Mouse (Mus musculus) embryonic facial prominence, embryonic 13.5 days (tissue): ENCODE data around the gene Ccr10. TPM values are rescaled to one million over a fixed set of nuclear protein-coding genes. Genes with fewer than 3 reads are reported as not detected.

Source experiments
- ATAC-seq: fragments of 200-750 bp; cut with Nextera tagmentation; 2 replicates; pipeline ENCODE4 v1.8.0; 2017; ENCODE audit warnings: low read depth; ENCODE audit not compliant: insufficient number of reproducible peaks, insufficient read depth, low FRiP score, low TSS enrichment
- H3K27ac ChIP-seq: fragments of 300-500 bp; sonication (generic); 2 replicates; pipeline ENCODE4 v1.5.1; 2015; ENCODE audit warnings: moderate library complexity, mild to moderate bottlenecking, inconsistent platforms
- H3K27me3 ChIP-seq: fragments of 300-500 bp; sonication (generic); 2 replicates; pipeline ENCODE4 v1.6.1; 2015; ENCODE audit warnings: mild to moderate bottlenecking, inconsistent platforms
- H3K36me3 ChIP-seq: fragments of 300-500 bp; sonication (generic); 2 replicates; pipeline ENCODE4 v1.6.1; 2015; ENCODE audit warnings: mild to moderate bottlenecking, inconsistent platforms
- H3K4me1 ChIP-seq: fragments of 300-500 bp; sonication (generic); 2 replicates; pipeline ENCODE4 v1.6.1; 2015; ENCODE audit warnings: inconsistent platforms
- H3K4me2 ChIP-seq: fragments of 300-500 bp; sonication (generic); 2 replicates; pipeline ENCODE4 v1.6.1; 2015; ENCODE audit warnings: moderate library complexity, mild to moderate bottlenecking, inconsistent platforms
- H3K4me3 ChIP-seq: fragments of 300-500 bp; sonication (generic); 2 replicates; pipeline ENCODE4 v1.5.1; 2015; ENCODE audit warnings: mild to moderate bottlenecking, inconsistent platforms
- H3K9ac ChIP-seq: fragments of 300-500 bp; sonication (generic); 2 replicates; pipeline ENCODE4 v1.6.1; 2015; ENCODE audit warnings: mild to moderate bottlenecking, inconsistent platforms
- H3K9me3 ChIP-seq: fragments of 300-500 bp; sonication (generic); 2 replicates; pipeline ENCODE4 v1.6.1; 2016; ENCODE audit warnings: inconsistent platforms
- WGBS: fragments of 180-500 bp; shearing (Covaris S2); methylation state at CpG from one replicate; pipeline ENCODE4 v1.1.7; 2015; ENCODE audit warnings: mixed read lengths; 5-methylcytosine and 5-hydroxymethylcytosine counted together
- polyA plus RNA-seq: library from polyadenylated mRNA; unstranded; fragments of >200 nt; fragmentation: Nextera tagmentation; extraction: Ambion mirVana; gene quantifications from 2 replicates; pipeline ENCODE4 v1.2.1, GENCODE M21; 2015

The Ccr10 gene
- polyA plus RNA-seq, 1 experiment from 2014 or later, result 0.27 TPM

- under 1% methylated on average over 25 of the region's 25 CpGs for WGBS
- peaks cover 61% of the 10 kb centered on the region for H3K4me1 ChIP-seq
- peak overlapping the region; percentile 35 for H3K4me3 ChIP-seq
- H3K9me3 ChIP-seq, result no peaks in the 10 kb centered on the region
- H3K36me3 ChIP-seq, result no peaks in the 10 kb centered on the region
- H3K27ac ChIP-seq, result no peak overlapping the region
- no peak for ATAC-seq
- H3K27me3 ChIP-seq, result peaks cover 75% of the 10 kb centered on the region
- 0 out of 2 replicates have a peak overlapping the region, but pooled peaks have one; percentile 7 for H3K9ac ChIP-seq
- peak overlapping the region; percentile 57 for H3K4me2 ChIP-seq
Observed at GRCm38 (mm10) chr11:101176117-101176691, 961 bp upstream of the Ccr10 start.

DNA sequence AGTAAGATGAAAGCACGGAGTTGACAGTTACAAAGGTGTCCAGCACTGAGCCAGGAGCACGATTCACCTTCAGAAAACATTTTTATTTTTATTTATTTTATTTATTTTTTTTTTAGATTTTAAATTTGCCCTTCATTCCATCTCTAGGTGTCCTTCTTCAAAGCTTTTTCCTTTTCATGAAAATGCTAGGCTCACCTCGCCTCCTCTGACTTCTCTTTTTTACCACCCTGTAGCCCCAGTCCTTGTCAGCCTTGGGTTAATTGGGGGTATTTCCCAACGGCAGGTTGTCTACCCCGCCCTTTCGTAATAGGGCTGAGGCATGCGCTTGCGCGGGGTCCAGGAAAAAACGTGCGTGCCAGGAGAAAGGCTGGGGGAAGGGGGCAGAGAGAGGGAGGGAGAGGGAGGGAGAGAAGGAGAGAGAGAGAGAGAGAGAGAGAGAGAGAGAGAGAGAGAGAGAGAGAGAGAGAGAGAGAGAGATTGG lies 433 bp upstream of the Ccr10 start:
- Histone ChIP-seq H3K27ac (no peak overlapping the region), H3K36me3 (no peaks in the 10 kb centered on the region), H3K4me2 (peak overlapping the region; percentile 57), H3K4me3 (peak overlapping the region; percentile 35), H3K4me1 (peaks cover 62% of the 10 kb centered on the region), H3K27me3 (peaks cover 75% of the 10 kb centered on the region), H3K9ac (0 out of 2 replicates have a peak overlapping the region, but pooled peaks have one; percentile 7), H3K9me3 (no peaks in the 10 kb centered on the region)
- 7% methylated on average over 11 of the region's 11 CpGs for WGBS
- no peak for ATAC-seq

- ATAC-seq, result no peak
- Histone ChIP-seq H3K27me3 (peaks cover 78% of the 10 kb centered on the region), H3K27ac (no peak overlapping the region), H3K9me3 (no peaks in the 10 kb centered on the region), H3K4me3 (peak overlapping the region; percentile 39), H3K4me2 (peak overlapping the region; percentile 67), H3K4me1 (peaks cover 74% of the 10 kb centered on the region), H3K9ac (peak overlapping the region; percentile 56), H3K36me3 (no peaks in the 10 kb centered on the region)
- WGBS, result 26% methylated on average over 9 of the region's 9 CpGs
Observed at GRCm38 (mm10) chr11:101174389-101174745, 876 bp downstream of the Ccr10 start.

- no peaks in the 10 kb centered on the region for H3K9me3 ChIP-seq
- no peaks in the 10 kb centered on the region for H3K36me3 ChIP-seq
- H3K9ac ChIP-seq, result peak overlapping the region; percentile 56
- peak overlapping the region; percentile 67 for H3K4me2 ChIP-seq
- peak overlapping the region; percentile 51; the same call in 1 of the 2 replicates for H3K27ac ChIP-seq
- WGBS, result 1% methylated on average over 61 of the region's 61 CpGs
- peak overlapping the region; percentile 39 for H3K4me3 ChIP-seq
- peaks cover 80% of the 10 kb centered on the region for H3K4me1 ChIP-seq
- H3K27me3 ChIP-seq, result peaks cover 78% of the 10 kb centered on the region
- no peak; the same call in 1 of the 2 replicates for ATAC-seq
Observed at GRCm38 (mm10) chr11:101173631-101174388, 1.4 kb downstream of the Ccr10 start.

DNA sequence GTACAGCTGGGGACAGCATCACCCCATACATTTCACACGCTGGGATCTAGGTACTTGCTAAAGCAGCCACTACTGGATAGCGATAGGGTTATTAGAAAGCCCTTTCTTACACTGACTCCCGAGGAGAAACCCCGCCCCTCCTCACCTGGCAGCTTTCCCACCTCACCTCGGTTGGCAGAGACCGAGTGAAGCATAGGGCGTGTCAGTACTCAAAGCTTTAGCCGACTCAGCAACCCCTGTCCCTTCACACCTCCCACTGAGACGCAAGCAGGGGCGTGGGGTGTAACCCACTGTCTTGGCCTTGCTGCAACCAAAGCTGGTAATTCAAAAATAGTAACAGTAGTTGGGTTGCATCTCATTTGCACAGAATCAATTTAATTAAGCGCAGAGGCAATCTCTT lies 2.1 kb downstream of the Ccr10 start:
- ATAC-seq, result no peak
- Histone ChIP-seq H3K4me1 (peaks cover 79% of the 10 kb centered on the region), H3K27me3 (peaks cover 78% of the 10 kb centered on the region), H3K9me3 (no peaks in the 10 kb centered on the region), H3K9ac (peak overlapping the region; percentile 56; the same call in 1 of the 2 replicates), H3K27ac (no peak overlapping the region), H3K36me3 (no peaks in the 10 kb centered on the region), H3K4me3 (peak overlapping the region; percentile 39), H3K4me2 (peak overlapping the region; percentile 67)
- 6% methylated on average over 11 of the region's 11 CpGs for WGBS

- Histone ChIP-seq H3K36me3 (peaks cover 6% of the 10 kb centered on the region), H3K9ac (peak overlapping the region; percentile 71), H3K4me2 (peak overlapping the region; percentile 92), H3K4me3 (peak overlapping the region; percentile 76), H3K27me3 (peaks cover 78% of the 10 kb centered on the region), H3K27ac (peak overlapping the region; percentile 87), H3K9me3 (no peaks in the 10 kb centered on the region), H3K4me1 (peaks cover 80% of the 10 kb centered on the region)
- ATAC-seq, result no peak
- WGBS, result 8% methylated on average over 5 of the region's 5 CpGs
Observed at GRCm38 (mm10) chr11:101172434-101172815, 2.8 kb downstream of the Ccr10 start.

GRCm38 (mm10) chr11:101171721-101172433 lies 3.4 kb downstream of the Ccr10 start:
- H3K4me1 ChIP-seq, result peaks cover 74% of the 10 kb centered on the region
- H3K9ac ChIP-seq, result peak overlapping the region; percentile 71
- H3K9me3 ChIP-seq, result no peaks in the 10 kb centered on the region
- ATAC-seq, result no peak
- H3K4me3 ChIP-seq, result peak overlapping the region; percentile 76
- WGBS, result under 1% methylated on average over 31 of the region's 31 CpGs
- peaks cover 78% of the 10 kb centered on the region for H3K27me3 ChIP-seq
- peak overlapping the region; percentile 87 for H3K27ac ChIP-seq
- H3K4me2 ChIP-seq, result peak overlapping the region; percentile 92
- H3K36me3 ChIP-seq, result peaks cover 11% of the 10 kb centered on the region

DNA sequence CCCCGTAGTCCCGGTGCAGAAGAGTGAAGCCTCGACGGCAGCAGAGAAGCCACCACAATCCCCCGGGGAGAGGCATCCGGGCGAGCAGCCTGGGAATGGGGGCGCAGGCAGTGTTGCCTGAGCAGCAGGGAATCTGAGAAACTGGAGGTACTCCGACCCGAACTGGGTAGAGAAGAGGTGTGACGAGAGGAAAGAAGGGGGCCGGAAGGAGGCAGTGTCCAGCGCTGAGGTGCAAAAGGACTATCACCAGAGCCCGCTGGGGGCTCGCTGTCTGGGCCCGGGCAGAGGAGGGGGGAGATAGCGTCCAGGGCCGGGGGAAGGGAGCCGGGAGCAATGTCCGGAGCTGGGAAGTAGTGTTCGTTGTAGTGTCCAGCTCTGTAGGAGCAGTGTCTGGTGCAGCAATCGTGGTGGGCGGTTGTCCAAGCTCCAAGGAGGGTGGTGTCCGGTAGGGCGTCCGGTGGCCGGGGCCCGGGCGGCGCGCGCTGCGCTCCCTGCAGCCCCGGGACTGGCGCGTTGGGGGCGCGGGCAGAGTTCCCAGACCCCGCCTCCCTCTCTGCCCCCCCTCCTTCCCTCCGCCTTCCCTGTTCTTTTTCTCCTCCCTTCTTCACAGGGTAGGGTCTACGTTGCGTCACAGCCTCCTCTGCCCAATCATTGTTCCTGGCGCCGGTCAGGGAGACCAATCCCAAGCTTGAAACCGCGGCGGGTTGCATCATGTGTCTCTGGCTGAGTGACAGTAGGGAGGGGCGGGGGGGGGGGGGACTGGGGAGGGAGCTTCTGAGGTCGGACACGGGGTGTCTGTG lies 4.2 kb downstream of the Ccr10 start, which contains the start of gene Plekhh3:
Plekhh3 (minus strand) TSS at position 541 of the 800 bp plus-strand sequence.
- H3K4me2 ChIP-seq, result peak within 1 kb of the TSS; percentile 92
- peak within 1 kb of the TSS; percentile 87 for H3K27ac ChIP-seq
- peaks cover 18% of the 10 kb centered on the region for H3K36me3 ChIP-seq
- peak within 1 kb of the TSS; percentile 76 for H3K4me3 ChIP-seq
- ATAC-seq, result peak; percentile 94
- peak within 1 kb of the TSS; percentile 79 for H3K9ac ChIP-seq
- H3K4me1 ChIP-seq, result peaks cover 66% of the 10 kb centered on the region
- peaks cover 78% of the 10 kb centered on the region for H3K27me3 ChIP-seq
- WGBS, result under 1% methylated on average over 50 of the region's 50 CpGs
- H3K9me3 ChIP-seq, result no peaks in the 10 kb centered on the region

- H3K36me3 ChIP-seq, result peaks cover 19% of the 10 kb centered on the region
- H3K4me2 ChIP-seq, result peak within 1 kb of the TSS; percentile 92
- WGBS, result under 1% methylated on average over 35 of the region's 35 CpGs
- H3K4me3 ChIP-seq, result peak within 1 kb of the TSS; percentile 76
- H3K9me3 ChIP-seq, result no peaks in the 10 kb centered on the region
- H3K9ac ChIP-seq, result peak within 1 kb of the TSS; percentile 79
- peak within 1 kb of the TSS; percentile 60; the same call in 1 of the 2 replicates for H3K27ac ChIP-seq
- no peak for ATAC-seq
- H3K27me3 ChIP-seq, result peaks cover 79% of the 10 kb centered on the region
- peaks cover 66% of the 10 kb centered on the region for H3K4me1 ChIP-seq
Observed at GRCm38 (mm10) chr11:101170354-101170810, 4.9 kb downstream of the Ccr10 start, which contains the start of gene Cntnap1. TSS of gene Cntnap1 (plus strand) at chr11:101170523.

DNA sequence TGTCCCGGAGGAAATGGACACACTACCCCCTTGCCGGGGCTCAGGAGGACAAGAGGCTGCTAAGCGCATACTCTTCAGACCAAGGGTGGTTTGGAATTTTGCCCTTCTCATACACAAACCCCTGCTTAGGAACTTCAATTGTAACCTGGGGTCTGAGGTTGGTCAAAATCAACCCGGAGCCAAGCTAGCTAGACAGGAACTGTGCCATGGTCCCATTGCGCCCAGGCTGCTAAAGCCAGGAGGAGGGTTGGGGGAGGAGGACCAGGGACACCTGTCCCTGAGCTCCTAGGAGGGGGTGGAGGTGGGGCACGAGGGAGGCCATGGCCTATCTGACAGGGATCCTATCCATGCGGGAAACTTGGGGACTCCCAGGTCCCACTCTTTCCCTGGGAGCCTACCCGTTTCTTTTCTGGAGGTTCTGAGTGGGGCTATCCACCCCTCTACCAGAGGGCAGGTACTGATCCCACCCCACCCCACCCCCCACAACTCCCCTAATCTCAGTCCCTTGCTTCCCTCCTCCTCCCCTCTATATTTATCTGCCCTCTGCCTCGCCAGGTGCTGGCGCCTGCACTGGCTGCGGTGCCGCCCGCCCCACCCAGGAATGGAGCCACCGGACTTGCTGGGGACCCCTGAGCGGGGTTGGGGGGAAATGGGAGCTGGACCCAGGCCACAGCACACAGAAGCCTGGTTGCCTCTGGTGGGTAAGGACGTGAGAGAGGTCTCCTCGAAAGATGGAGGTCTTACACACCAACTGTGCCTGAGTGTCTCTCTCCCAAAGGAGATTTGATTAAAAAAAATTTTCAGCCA lies 5.7 kb downstream of the Ccr10 start:
- peaks cover 24% of the 10 kb centered on the region for H3K36me3 ChIP-seq
- H3K4me2 ChIP-seq, result peak overlapping the region; percentile 92
- no peak for ATAC-seq
- H3K27me3 ChIP-seq, result peaks cover 79% of the 10 kb centered on the region
- H3K9me3 ChIP-seq, result no peaks in the 10 kb centered on the region
- H3K4me1 ChIP-seq, result peaks cover 66% of the 10 kb centered on the region
- 14% methylated on average over 17 of the region's 17 CpGs for WGBS
- peak overlapping the region; percentile 79 for H3K9ac ChIP-seq
- H3K27ac ChIP-seq, result no peak overlapping the region
- peak overlapping the region; percentile 76 for H3K4me3 ChIP-seq
